Mouse (Mus musculus): ENCODE measurements at regions not wholly inside any gene's neighbourhood (a gene's known extent, or its start where the extent isn't known, plus 50 kb on each side); places are given as distances from the start of the nearest gene placed in this dataset.
A peak's percentile ranks its signal among the peaks of the same experiment; 100 is the strongest.

DNA sequence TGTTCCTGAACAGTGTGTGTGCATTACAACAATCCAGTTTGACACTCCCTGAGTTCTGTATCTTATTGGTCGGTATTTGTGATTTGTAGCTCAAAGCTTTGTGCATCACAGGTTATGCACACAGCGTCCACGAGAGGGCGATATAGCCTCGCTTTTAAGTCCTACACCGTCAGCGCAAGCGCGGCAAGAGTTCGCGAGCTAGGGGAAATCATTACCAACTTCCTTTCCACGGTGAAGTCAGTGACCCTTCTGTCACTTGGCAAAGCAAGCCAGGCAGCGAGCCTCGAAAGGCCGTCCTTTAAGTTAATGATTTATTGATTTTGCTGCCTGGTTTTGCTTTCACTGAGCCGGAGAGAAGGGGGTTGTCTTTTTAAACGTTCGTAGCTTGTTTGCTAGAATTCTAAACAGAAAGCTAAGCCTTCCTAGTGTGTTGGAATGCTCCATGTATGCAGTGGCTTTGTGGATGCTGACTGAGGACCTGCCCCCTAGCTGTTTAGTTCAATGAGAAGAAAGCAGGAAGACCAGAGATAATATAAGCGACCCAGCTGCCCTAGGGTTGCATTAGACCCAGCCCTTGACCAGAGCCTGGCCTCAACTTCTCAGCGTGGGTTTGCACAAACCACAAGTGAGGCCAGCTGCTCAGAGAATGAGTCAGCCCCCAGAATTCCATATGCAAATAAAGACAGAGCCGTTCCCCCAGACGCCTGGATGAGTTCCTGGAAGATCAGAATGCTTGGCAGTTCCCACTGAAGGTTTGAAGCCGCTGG is 79.0 kb upstream of the Ipo5 start:
- DNase-seq = peak; percentile 86 to 93

DNA sequence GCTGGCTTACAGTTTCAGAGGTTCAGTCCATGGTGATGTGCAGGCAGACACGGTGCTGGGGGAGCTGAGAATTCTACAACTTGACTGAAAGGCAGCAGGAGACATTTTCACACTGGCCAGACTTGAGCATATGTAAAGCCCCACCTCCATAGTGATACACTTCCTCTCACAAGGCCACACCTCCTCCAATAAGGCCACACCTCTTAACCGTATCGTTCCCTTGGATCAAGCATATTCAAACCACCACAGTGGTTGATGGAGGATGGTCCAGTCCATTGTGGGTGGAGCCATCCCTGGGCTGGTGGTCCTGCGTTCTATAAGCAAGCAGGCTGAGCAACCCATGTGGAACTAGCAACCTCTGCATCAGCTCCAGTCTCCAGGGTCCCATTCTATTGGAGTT is 76.2 kb upstream of the Ipo5 start:
- no peak for DNase-seq

DNA sequence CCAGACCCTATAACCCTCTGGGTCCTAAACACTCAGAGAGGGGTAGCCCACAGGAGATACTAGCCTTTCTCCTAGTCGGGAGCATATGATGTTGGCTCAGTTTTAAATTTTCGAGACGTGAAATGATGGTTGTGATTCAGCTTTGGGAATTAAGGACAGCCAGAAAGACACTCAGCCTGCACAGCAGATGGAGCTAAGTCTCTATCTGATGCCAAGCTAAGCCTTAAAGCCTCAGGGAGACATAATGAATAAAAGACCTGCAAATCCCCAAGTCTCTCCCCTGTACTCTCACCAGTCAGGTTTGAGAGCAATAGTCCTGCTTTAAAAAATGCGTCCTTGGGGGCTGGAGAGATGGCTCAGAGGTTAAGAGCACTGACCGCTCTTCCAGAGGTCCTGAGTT is 75.3 kb upstream of the Ipo5 start:
- no peak for DNase-seq

DNA sequence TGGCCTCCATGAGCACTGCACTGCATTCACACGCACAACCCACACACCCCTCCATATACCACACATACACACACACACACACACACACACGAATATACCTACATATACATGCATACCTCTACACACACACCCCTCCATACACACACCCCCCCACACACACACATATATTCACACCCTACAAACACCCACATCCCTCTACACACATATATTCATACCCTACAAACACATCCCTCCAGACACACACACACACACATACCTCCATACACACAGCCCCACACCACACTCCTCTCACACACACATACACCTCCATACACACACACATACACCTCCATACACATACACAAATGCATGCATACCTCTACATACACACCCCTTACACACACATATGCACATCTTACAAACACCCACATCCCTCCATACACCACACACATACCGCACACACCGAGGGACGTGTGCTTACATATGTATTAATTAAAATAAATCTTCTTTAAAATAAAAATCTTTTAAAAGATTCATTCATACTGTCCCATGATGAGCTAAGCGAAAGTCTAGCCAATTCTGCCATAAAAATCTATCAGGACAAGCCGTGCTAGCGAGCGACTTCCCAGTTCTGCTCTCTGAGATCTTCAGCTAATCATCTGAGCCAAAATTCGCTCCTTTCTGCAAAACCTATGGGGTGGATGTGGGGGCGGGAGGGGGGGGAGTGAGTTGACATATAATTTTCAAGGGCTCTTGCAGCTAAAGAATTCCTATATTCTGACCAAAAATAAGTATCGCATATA is 74.3 kb upstream of the Ipo5 start:
- no peak for DNase-seq

DNA sequence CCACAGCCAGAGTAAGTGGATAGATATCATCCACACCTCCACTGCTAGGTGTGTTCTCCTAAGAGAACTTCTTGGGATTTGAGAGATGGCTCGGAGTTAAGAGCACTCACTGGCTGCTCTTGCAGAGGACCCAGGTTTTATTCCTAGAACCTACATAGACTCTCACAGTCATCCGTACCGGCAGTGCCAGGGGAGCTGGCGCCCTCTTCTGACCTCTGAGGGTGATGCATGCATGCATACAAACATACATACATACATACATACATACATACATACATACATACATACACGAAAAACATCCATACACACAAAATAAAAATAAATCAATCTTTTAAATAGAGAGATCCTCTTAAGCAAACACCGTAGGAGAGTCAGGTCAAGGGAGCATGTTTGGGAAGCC is 70.1 kb upstream of the Ipo5 start:
- peak in 1 of 2 experiments; percentile 20 for DNase-seq

DNA sequence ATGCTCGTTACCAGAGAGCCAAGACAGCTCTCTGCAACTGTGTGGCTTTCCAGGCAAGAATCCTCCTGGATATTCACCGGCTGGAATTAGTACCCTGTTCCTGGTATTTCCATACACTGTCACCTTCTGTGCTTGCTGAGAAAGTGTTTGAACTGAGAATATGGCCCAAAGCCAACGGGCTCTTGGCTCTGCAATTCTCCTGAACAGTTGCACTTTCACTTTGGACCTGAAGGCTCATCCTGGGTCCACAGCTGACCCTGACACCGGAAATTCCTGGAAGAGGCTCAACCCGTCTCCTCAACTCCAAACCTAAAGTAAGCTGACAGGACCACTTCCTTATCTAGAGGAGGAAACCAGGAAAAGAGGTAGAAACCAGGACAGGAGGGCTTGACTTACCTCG is 69.7 kb upstream of the Ipo5 start:
- peak in 1 of 2 experiments; percentile 29 for DNase-seq

DNA sequence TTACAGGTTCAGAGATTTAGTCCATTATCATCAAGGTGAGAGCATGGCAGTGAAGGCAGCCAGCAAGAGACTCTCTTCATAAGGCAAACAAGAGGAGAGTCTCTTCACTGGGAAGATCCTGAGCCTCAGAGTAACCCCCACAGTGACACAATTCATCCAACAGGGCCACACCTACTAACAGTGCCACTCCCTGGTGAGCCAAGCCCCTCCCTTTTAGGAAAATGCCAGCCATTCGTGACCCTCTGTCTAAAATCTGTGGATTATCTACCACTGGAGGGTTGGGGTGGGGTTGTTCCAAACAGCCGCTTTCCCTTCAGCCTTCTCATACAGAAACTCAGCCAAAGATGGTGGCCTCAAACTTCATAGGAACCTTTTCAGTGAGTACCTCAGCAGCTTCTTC is 65.9 kb upstream of the Ipo5 start:
- no peak for DNase-seq

DNA sequence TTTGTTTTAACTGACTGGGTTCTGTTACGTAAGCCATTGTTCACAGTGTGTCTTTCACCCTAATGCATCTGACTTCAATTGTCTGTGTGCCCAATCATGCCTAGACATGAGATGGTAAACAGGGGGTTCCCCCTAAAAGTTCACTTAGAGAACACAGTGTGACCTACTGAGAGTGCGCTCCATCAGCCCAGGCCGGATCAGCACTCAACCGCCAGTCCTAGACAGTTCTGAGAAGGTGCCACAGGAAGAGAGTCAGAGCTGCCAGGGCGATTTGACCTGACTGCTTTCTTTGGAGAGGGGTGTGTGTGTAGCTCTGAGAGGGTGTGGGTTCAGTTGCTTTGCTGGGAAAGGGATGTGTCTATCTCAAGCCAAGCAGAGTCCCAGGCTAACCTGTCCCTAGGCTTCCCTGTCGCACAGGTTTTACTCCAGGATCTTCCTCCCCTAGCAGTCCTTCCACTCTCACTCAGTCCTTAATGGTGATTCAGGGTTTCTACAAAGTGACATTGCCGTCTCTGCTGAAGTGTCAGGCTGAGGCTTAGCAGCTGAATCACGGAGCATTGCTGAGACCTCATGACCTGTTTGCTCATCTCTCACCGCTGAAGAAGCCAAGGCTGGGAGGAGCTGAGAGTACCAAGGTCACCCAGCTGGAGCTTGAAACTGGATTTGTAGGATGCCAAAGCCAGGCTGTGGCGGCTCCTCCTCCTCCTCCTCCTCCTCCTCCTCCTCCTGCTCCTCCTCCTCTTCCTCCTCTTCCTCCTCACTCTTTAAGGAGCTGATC is 64.8 kb upstream of the Ipo5 start:
- DNase-seq = no peak

DNA sequence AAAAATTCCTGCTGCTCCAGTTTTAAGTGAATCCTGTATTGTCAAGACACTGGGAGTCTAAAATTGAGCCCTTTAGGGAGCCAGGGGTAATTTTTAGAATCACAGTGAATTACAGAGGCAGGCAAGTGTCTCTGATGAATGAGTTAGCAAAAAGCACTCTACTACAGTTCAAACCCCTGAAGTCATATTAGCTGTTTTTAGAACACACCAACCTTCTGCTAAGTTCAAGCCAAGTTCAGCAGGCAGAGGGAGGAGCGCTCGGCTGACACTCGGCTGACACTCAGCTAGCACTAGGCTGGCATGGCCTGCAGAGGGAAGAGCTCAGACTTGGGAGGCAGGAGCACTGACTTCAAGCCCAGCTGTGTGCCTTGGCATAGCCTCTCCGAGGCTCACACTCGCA is 64.0 kb upstream of the Ipo5 start:
- no peak for DNase-seq

DNA sequence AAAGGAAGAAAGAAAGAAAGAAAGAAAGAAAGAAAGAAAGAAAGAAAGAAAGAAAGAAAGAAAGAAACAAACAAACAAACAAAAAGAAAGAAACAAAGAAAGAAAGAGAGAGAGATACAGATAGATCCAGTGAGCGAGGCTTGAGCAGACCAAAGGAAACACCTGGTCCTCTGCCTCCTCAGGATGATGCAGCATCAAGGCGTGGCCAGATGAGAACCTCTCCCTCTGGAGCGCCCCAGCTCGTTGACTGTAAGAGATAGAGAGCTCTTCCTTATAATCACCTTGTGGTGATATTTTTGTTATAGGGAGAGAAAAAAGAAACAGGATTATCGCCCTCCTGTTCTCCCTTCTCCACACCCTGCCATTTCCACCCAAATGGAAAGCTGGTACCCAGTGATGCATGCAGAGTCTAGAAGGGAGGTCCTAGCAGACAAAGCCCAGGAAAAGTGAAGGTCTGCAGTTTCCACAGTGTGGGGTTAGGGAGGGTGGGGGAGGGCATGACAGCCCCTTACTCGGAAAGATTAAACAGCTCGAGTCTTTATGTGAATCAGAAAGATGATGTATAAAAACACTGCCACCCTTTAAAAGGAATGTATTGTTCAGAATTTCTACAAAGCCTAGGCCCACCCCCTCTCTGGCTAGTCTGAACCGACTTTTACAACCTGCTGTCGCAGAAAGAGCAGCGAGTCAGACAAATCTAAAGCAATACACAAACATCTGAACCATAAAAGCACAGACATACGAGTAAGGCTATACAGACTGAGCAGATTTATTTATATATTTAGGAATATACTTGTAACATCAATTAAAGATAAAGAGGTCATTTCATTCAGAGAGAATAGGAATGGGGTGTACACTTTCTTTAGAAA is 62.7 kb upstream of the Ipo5 start:
- DNase-seq = no peak

DNA sequence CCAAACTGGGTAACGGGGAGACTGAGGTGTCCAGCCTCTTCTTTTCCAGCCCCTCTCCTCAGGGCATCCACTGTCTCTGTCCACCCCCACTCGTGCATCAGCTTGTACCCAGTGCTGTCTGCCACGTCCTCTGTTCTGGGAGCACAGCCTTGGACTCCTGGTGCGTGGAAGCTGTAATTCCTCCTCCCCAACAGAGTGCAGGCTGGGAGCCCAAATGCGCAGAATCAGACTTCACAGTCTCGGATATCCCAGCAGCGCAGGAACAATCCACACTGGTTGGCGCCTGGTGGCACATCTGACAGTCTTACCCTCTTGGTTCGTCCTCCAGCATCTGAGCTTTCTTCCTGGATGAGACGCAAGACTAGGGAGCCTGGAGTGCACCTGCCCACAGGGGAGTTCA is 61.9 kb upstream of the Ipo5 start:
- no peak for DNase-seq

DNA sequence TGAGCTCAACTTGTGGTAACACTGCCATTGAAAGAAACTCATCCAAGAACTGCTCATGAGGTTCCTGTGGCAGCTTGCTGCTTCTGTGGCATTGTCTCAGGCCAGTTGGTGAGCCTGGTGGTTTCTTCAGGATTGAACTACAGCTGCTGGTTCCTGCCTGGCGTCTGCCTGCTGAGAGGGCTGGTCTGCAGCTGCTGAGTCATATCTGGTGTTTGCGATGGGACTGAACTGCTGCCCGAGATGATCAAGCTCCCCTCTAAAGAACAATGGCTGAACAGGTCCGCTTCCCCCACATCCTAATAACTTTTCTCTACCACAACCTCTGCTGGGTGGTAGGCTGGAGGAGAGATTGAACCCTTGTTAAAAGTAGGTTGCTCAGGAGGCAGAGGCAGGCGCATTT is 57.4 kb upstream of the Ipo5 start:
- DNase-seq = no peak

DNA sequence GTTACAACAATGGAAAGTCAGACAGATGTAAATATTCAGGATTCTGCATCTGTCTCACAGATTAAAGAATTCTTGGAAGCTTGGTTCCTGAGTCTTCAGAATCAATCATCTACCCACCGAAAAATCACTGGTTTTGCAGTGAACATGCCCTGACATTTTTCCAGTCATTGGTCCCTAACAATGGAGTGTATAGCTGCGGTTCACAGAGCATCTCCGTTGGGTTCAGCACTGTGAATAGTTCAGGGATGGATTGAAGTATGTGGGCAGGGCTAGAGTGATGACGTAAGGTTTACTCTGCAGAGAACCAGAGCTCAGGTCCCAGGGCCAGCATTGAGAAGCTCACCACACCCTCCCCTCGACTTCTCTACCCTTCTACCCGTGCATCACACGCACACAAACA is 56.5 kb upstream of the Ipo5 start:
- DNase-seq = no peak

DNA sequence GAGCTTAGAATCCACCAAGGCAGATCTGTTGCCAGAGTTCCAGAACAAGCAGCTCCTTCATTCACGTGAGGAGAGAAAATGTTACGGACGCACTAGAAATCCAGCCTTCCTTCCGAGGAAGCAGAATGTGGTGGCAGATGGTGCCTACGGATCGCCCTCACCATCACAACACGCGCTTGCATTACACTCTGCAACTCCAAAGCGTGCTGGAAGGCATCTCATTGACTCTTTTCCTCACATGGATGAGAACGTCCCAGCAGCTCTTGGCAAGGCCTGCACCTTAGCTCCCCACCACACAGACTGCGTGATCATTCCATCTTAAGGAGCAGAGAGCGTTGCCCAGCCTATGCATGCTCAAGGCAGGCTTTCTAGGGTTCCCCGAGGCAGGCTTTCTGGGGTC is 55.8 kb upstream of the Ipo5 start:
- peak; percentile 29 to 48 for DNase-seq

Measured in cerebellum, postnatal 25 days (tissue).